Mouse (Mus musculus): ENCODE data around the gene Sorcs3. TPM values are rescaled to one million over a fixed set of nuclear protein-coding genes. Genes with fewer than 3 reads are reported as not detected.

Sorcs3 gene
- polyA plus RNA-seq, 1 experiment from 2014 or later, result 3.7 TPM

DNA sequence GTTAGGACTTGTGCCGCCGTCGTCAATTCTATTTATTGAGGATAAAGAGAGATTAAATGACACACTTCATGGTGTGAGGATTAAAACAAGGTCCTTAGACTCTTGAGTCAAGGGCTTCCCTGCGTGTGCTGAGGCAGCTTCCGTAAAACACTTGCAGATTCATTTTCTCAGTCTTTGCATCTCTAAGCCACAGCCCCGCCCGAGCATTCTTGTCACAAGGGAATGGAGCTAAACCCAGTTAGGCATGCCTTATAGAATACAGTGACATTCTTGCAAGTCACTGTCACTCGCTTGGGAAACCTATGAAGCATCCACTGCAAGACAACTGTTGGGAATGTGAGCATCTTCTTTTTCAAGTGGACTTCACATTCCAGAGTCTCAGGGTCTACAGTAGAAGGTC lies 102.5 kb downstream of the Sorcs3 start:
- peak; percentile 56 for DNase-seq (ENCODE audit: low spot score, missing footprints)
- Histone ChIP-seq H3K4me3 (ENCODE audit: low read depth, low read length) (no peak overlapping the region), H3K27ac (ENCODE audit: low read depth, low read length) (no peak overlapping the region), H3K4me2 (no peak overlapping the region), H3K9ac (ENCODE audit: low read length) (no peak overlapping the region), H3K4me1 (ENCODE audit: control insufficient read depth, insufficient read depth, low read length) (no peaks in the 10 kb centered on the region; the same call in 1 of the 2 replicates), H3K9me3 (ENCODE audit: control insufficient read depth, low read length) (no peaks in the 10 kb centered on the region), H3K27me3 (ENCODE audit: control insufficient read depth, insufficient read depth, low read length) (no peaks in the 10 kb centered on the region), H3K36me3 (ENCODE audit: control insufficient read depth, insufficient read depth, low read length) (no peaks in the 10 kb centered on the region)
- ATAC-seq (ENCODE audit: low FRiP score), result no peak
- WGBS, result 71% methylated on average over 8 of the region's 8 CpGs

DNA sequence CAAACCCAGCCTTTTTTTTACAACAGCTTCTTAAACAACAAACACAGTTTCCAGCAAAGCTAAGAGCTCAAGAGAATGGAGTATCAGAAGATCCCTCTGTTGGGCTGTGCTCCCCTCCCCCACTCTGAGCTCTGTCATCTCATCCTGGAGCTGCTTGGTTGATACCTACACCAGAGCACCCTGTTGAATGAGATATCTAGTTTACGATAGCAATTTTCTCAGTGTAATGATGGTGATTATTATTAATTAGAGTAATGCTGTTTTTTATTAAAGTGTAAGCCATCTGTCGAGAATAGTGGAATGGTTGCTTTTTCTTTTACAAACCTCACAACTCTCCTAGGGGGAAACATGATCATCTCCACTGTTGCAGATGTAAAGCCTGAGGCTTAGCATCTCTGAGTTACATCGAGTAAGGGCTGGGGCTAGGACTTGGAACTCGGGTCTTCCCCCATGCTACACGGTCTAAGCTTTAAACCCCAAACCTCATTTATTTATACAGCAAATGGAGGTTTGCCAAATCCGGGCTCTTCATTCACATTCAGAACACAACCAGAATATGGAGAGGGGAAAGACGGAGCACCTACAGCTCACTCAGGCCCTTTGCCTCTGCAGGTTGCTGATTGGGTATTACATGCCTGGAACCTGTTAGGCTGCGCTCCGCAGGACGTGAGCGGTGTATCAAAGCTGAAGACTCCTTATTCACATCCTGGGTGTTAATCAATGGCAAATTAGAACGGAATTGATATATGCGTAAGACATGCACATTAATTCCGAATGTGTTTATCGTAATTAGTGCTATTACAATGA lies 103.9 kb downstream of the Sorcs3 start:
- Histone ChIP-seq H3K27me3 (ENCODE audit: control insufficient read depth, insufficient read depth, low read length) (no peaks in the 10 kb centered on the region), H3K27ac (ENCODE audit: low read depth, low read length) (no peak overlapping the region), H3K4me1 (ENCODE audit: control insufficient read depth, insufficient read depth, low read length) (no peaks in the 10 kb centered on the region; the same call in 1 of the 2 replicates), H3K36me3 (ENCODE audit: control insufficient read depth, insufficient read depth, low read length) (no peaks in the 10 kb centered on the region), H3K9me3 (ENCODE audit: control insufficient read depth, low read length) (no peaks in the 10 kb centered on the region), H3K4me3 (ENCODE audit: low read depth, low read length) (no peak overlapping the region), H3K4me2 (no peak overlapping the region), H3K9ac (ENCODE audit: low read length) (no peak overlapping the region)
- DNase-seq (ENCODE audit: low spot score, missing footprints), result peak; percentile 62
- ATAC-seq (ENCODE audit: low FRiP score), result no peak
- 78% methylated on average over 15 of the region's 15 CpGs for WGBS

DNA sequence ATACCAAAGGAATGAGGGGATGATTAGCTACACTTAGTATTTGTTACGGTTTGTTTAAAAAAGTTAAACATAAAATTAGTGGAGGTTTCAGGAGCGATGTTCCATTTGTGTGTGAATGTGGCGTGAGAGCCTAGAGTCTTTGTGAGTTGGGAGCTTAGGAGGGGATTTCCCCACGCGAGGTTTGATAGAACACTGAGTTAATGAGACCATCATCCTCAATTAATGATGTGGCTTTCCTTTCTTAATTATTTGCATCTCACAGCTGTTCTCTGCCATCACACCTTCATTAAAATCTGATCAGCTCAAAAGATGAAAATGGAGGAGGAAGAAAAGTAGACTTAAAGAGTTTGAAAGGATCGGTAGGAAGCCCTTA lies 104.5 kb downstream of the Sorcs3 start:
- 86% methylated on average over 6 of the region's 6 CpGs for WGBS
- H3K27me3 ChIP-seq (ENCODE audit: control insufficient read depth, insufficient read depth, low read length), result no peaks in the 10 kb centered on the region
- no peaks in the 10 kb centered on the region for H3K36me3 ChIP-seq (ENCODE audit: control insufficient read depth, insufficient read depth, low read length)
- no peak for ATAC-seq (ENCODE audit: low FRiP score)
- DNase-seq (ENCODE audit: low spot score, missing footprints), result peak; percentile 19
- no peak overlapping the region for H3K4me2 ChIP-seq
- no peaks in the 10 kb centered on the region; the same call in 1 of the 2 replicates for H3K4me1 ChIP-seq (ENCODE audit: control insufficient read depth, insufficient read depth, low read length)
- H3K27ac ChIP-seq (ENCODE audit: low read depth, low read length), result no peak overlapping the region
- H3K9me3 ChIP-seq (ENCODE audit: control insufficient read depth, low read length), result no peaks in the 10 kb centered on the region
- H3K4me3 ChIP-seq (ENCODE audit: low read depth, low read length), result no peak overlapping the region
- no peak overlapping the region for H3K9ac ChIP-seq (ENCODE audit: low read length)

DNA sequence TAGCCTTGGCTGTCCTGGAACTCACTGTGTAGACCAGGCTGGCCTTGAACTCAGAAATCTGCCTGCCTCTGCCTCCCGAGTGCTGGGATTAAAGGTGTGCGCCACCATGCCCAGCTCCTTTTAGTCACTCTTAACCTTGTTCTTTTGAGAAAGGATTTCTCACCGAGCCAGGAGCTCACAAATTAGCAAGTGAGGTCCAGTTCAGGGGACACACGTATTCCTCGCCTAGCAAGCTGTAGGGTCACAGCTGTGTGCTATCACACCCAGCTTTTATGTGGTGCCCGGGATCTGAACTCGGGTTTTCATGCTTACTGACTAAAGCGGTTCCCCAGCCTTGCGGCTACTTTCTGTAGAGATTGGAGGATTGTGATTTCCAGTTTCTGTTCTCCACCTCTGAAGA lies 108.0 kb downstream of the Sorcs3 start:
- Histone ChIP-seq H3K27ac (ENCODE audit: low read depth, low read length) (no peak overlapping the region), H3K4me2 (no peak overlapping the region), H3K9me3 (ENCODE audit: control insufficient read depth, low read length) (no peaks in the 10 kb centered on the region), H3K27me3 (ENCODE audit: control insufficient read depth, insufficient read depth, low read length) (no peaks in the 10 kb centered on the region), H3K4me3 (ENCODE audit: low read depth, low read length) (no peak overlapping the region), H3K36me3 (ENCODE audit: control insufficient read depth, insufficient read depth, low read length) (no peaks in the 10 kb centered on the region), H3K4me1 (ENCODE audit: control insufficient read depth, insufficient read depth, low read length) (no peaks in the 10 kb centered on the region), H3K9ac (ENCODE audit: low read length) (no peak overlapping the region)
- 94% methylated on average over 9 of the region's 9 CpGs for WGBS
- peak; percentile 54 for DNase-seq (ENCODE audit: low spot score, missing footprints)
- no peak for ATAC-seq (ENCODE audit: low FRiP score)

DNA sequence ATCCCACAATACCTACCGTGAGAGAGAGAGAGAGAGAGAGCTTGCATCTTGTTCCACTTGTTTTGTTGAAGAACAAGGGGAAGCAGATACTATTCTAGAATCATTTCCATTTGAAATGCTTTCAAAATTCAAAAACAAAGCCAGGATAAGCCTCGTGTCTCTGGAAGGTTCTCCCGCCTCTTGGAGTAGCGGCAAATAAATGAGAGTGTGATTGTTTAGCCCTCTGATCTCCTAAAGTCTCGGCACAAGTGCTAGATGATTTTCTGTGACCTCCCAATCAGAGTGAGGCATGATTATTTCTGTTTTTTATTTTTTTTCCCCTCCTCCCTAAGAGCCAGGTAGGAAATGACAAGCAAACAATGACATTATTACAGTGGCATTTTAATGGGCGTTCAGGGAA lies 121.3 kb downstream of the Sorcs3 start:
- Histone ChIP-seq H3K36me3 (ENCODE audit: control insufficient read depth, insufficient read depth, low read length) (no peaks in the 10 kb centered on the region), H3K9ac (ENCODE audit: low read length) (no peak overlapping the region), H3K4me3 (ENCODE audit: low read depth, low read length) (no peak overlapping the region), H3K4me2 (no peak overlapping the region), H3K4me1 (ENCODE audit: control insufficient read depth, insufficient read depth, low read length) (peaks cover 8% of the 10 kb centered on the region; the same call in 1 of the 2 replicates), H3K27ac (ENCODE audit: low read depth, low read length) (no peak overlapping the region), H3K27me3 (ENCODE audit: control insufficient read depth, insufficient read depth, low read length) (no peaks in the 10 kb centered on the region), H3K9me3 (ENCODE audit: control insufficient read depth, low read length) (no peaks in the 10 kb centered on the region)
- DNase-seq (ENCODE audit: low spot score, missing footprints), result peak; percentile 73
- 27% methylated on average over 6 of the region's 6 CpGs for WGBS
- ATAC-seq (ENCODE audit: low FRiP score), result no peak

DNA sequence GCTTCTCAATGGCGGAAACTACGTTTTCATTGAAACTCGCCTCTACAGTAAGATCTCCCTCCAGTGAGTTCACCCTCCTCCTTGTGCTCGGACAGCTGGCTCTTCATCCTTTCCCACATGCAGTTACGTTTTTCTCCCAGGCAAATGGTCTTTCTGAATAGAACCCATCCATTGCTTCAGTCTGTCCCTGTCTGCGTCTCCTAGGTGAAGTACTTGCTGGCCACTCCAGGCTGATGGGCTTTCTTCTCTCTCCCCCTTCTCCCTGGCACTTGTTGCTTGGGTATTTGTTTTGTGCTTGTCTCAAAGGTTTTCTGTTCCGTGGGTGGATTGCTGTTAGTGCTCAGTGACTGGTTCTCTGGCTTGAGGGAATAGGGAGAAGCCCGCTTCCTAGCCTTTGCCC lies 122.3 kb downstream of the Sorcs3 start:
- Histone ChIP-seq H3K9me3 (ENCODE audit: control insufficient read depth, low read length) (no peaks in the 10 kb centered on the region), H3K4me1 (ENCODE audit: control insufficient read depth, insufficient read depth, low read length) (peaks cover 8% of the 10 kb centered on the region; the same call in 1 of the 2 replicates), H3K4me3 (ENCODE audit: low read depth, low read length) (no peak overlapping the region), H3K27ac (ENCODE audit: low read depth, low read length) (no peak overlapping the region), H3K9ac (ENCODE audit: low read length) (no peak overlapping the region), H3K4me2 (no peak overlapping the region), H3K27me3 (ENCODE audit: control insufficient read depth, insufficient read depth, low read length) (no peaks in the 10 kb centered on the region), H3K36me3 (ENCODE audit: control insufficient read depth, insufficient read depth, low read length) (no peaks in the 10 kb centered on the region)
- 81% methylated on average over 8 of the region's 8 CpGs for WGBS
- ATAC-seq (ENCODE audit: low FRiP score) (no peak), DNase-seq (ENCODE audit: low spot score, missing footprints) (peak; percentile 80)

DNA sequence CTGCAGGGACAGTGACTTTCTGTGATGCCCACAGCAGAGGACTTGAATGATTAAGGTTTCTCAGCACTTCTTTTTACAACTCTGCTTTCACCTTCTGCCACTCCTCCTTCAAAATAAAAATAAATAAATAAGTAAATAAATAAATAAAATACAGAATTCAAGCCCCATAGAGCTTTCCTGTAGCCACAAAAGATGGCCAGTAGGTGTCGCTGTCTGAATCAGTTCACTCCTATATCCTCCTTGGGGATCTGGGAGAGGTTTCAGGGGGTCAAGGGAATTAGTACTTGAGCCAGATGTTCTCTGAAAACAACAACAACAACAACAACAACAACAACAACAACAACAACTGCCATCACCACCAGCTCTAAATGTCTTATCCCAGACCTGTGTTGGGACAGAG lies 125.8 kb downstream of the Sorcs3 start:
- H3K4me2 ChIP-seq, result no peak overlapping the region
- H3K4me3 ChIP-seq (ENCODE audit: low read depth, low read length), result no peak overlapping the region
- no peak overlapping the region for H3K9ac ChIP-seq (ENCODE audit: low read length)
- H3K27me3 ChIP-seq (ENCODE audit: control insufficient read depth, insufficient read depth, low read length), result no peaks in the 10 kb centered on the region
- DNase-seq (ENCODE audit: low spot score, missing footprints), result no peak
- H3K4me1 ChIP-seq (ENCODE audit: control insufficient read depth, insufficient read depth, low read length), result peaks cover 8% of the 10 kb centered on the region; the same call in 1 of the 2 replicates
- H3K27ac ChIP-seq (ENCODE audit: low read depth, low read length), result no peak overlapping the region
- ATAC-seq (ENCODE audit: low FRiP score), result peak; percentile 8; the same call in 1 of the 2 replicates
- no peaks in the 10 kb centered on the region for H3K9me3 ChIP-seq (ENCODE audit: control insufficient read depth, low read length)
- WGBS, result 30% methylated on average over 1 of the region's 1 CpGs
- H3K36me3 ChIP-seq (ENCODE audit: control insufficient read depth, insufficient read depth, low read length), result no peaks in the 10 kb centered on the region

DNA sequence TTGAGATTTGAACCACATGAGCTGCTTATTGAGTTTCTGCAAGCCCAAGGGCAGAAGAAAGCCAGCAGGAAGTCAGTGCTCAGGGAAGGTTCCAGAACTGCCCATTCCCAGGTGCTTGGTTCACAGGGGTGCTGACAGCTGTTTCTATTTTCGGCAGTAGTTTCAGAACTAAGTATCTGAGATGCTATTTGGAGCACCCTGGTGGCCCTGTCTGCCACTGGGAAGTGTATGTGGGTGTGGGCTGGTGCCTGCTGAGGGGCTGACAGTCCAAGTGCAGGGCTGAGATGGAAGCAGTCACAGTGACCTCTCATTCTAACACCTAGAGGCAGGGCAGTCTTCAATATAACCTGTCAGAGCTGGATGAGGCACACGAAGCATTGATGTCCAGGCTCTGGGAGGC lies 127.3 kb downstream of the Sorcs3 start:
- Histone ChIP-seq H3K9ac (ENCODE audit: low read length) (no peak overlapping the region), H3K27ac (ENCODE audit: low read depth, low read length) (no peak overlapping the region), H3K4me3 (ENCODE audit: low read depth, low read length) (no peak overlapping the region), H3K4me2 (no peak overlapping the region), H3K9me3 (ENCODE audit: control insufficient read depth, low read length) (no peaks in the 10 kb centered on the region), H3K27me3 (ENCODE audit: control insufficient read depth, insufficient read depth, low read length) (no peaks in the 10 kb centered on the region), H3K4me1 (ENCODE audit: control insufficient read depth, insufficient read depth, low read length) (no peaks in the 10 kb centered on the region), H3K36me3 (ENCODE audit: control insufficient read depth, insufficient read depth, low read length) (no peaks in the 10 kb centered on the region)
- 67% methylated on average over 2 of the region's 2 CpGs for WGBS
- DNase-seq (ENCODE audit: low spot score, missing footprints), result no peak
- no peak for ATAC-seq (ENCODE audit: low FRiP score)

DNA sequence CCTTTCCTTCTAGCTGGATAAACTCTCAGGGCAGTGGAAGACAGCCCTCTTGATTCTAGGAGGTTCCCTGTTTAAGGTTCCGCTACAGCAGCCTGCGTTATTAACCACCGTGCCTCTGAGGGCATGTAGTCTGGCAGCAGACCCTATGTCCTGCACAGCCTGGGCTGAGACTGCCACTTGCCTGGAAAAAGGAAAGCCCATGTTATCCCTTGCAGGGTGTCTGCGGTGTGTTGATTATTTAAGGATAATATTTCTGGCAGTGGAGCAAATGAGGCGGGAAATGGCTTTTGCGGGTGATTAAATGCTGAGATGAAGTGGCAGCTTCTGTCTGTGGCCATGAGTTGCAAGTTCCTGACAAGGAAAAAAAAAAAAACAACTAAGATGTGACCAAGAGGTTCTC lies 131.6 kb downstream of the Sorcs3 start:
- Histone ChIP-seq H3K9me3 (ENCODE audit: control insufficient read depth, low read length) (no peaks in the 10 kb centered on the region), H3K9ac (ENCODE audit: low read length) (no peak overlapping the region), H3K36me3 (ENCODE audit: control insufficient read depth, insufficient read depth, low read length) (no peaks in the 10 kb centered on the region), H3K27me3 (ENCODE audit: control insufficient read depth, insufficient read depth, low read length) (no peaks in the 10 kb centered on the region), H3K4me1 (ENCODE audit: control insufficient read depth, insufficient read depth, low read length) (no peaks in the 10 kb centered on the region), H3K27ac (ENCODE audit: low read depth, low read length) (no peak overlapping the region), H3K4me3 (ENCODE audit: low read depth, low read length) (no peak overlapping the region), H3K4me2 (no peak overlapping the region)
- ATAC-seq (ENCODE audit: low FRiP score) (no peak), DNase-seq (ENCODE audit: low spot score, missing footprints) (no peak)
- WGBS, result 87% methylated on average over 6 of the region's 6 CpGs
